Mouse (Mus musculus): ENCODE data around the gene Ubiad1.

The Ubiad1 gene

DNA sequence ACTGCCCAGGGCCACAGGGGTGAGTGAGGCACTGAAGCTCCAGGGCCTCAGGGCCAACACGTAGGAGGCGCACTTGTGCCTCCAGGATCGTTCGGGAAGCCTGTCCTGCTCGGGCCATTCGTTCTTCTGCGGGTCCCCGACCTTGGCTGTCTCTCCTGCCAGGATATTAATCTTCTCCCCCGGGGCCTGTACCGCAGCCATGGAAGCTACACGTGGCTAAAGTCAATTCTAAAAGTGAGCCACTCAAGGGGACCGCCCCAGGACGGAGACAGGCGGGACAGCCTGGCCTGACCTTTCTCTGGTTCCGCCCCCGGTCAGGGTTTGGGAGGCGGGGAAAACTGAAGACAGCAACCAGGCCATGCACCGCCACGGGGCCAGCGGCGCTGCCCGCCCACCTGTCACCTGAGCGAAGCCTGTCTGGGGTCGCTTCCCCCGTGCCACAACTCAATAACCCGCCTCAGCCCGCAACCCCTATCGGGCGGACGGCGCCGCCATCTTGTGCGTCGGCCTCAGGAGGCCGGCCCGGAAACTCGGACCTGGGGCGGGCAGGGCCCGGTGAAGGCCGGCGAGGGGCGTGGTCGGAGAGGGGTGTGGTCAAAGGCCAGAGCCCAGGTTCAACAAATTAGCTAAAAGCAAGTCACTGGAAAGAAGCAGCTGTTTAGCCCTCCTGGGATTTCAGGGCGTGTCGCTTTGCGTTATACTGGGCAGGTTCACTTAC lies at the start of gene Ubiad1:
Gene Ubiad1, minus strand, starts transcription at position 522 of the 718 bp plus-strand sequence.
- peak; percentile 88 to 89 for DNase-seq

DNA sequence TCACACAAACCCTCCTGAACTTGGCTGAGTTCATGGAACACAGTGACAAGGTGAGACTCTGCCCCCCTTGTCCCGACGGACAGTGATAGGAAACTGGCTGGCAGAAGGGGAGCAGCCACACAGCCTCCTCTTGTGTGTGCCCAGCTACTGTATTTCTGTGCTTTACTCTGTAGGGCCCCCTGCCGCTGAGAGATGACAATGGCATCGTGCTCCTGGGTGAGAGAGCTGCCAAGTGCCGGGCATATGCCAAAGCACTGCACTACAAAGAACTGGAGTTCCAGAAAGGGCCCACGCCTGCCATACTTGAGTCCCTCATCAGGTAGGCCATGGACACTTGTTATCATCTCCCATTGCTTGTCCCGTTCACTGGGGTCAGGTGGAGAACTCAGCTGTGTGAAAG lies 46.9 kb upstream of the Ubiad1 start:
- DNase-seq = peak; percentile 72 to 76

DNA sequence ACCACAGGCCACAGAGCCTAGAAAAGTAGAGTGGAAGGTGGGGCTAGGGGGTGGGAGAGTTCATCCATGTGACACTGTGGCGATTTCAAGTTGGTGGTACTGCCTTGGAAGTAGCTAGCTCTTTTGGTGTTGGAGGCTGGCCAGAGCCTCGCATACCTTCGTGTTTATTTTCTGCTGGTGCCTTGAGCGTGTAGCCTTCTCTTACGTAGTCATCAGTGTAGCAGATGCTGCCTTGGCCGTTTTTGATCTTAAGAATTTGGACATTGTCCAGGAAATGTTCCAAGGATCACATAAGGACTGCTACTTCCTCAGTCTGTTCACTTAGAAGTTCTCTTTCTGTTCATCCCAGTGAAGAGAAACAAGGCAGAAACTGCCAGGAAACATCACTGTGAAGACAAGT lies 45.9 kb upstream of the Ubiad1 start:
- peak in 1 of 2 experiments; percentile 16 for DNase-seq

DNA sequence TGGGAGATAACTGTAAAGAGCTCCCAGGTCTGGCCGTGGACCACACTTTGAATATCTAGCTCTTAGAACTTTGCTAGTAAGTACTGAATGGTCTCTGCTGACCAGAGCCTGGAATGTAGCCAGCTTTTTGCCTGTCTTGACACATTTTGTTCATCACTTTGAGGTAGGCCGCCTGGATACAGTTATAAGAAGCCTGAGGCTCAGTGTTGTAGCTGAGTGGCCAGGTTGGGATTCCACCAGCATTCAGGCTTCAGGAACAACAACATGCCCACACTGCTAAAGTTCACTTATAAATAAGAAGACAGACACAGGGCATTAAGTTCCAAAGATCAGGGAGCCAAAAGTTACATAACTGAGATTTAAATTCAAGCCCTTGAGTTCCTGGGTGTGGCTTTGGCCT lies 43.3 kb upstream of the Ubiad1 start:
- DNase-seq = no peak

DNA sequence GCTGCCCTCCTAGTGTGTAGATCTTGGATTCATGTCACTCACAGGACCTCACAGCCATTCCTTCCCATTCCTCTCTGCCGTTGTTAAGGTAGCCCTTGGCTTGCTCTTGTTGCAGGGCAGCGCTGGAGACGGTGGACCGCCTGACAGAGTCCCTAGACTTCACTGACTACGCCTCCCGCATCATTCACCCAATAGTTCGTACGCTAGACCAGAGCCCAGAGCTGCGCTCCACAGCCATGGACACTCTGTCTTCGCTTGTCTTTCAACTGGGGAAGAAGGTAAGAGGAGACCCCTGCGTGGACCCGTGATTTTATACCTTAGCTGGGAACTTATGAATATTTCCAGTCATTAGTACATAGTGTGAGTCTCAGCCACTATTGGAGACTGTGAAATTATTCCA lies 39.9 kb upstream of the Ubiad1 start:
- DNase-seq = no peak

DNA sequence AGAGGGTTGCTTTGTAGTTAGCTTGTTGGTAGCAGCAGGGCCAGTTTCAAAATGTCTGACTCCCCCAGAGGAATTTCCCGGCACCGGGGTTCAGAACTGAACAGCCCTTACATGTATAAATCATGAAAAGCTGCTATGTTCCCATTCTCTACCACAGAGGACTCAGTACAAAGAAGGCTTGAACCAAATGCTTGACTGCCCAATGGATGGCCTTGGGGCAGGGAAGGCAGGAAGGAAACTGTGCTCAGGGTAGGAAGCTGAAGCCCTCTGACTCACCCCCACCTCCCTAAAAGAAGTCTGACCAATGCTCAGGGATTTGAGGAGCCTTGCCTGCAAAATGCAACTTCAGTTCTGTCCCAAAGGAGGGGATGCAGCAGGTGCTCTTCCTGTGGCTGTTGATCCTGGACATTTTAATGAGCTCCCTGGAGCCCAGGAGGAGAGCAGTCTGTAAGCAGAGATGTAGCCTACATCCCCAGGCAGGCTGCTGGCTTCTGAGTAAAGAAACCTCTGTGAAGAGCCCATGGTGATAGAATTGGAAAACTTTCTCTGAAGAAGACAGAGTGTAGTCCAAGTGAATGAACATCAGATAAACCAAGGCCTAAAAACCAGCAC lies 37.1 kb upstream of the Ubiad1 start:
- no peak for DNase-seq

DNA sequence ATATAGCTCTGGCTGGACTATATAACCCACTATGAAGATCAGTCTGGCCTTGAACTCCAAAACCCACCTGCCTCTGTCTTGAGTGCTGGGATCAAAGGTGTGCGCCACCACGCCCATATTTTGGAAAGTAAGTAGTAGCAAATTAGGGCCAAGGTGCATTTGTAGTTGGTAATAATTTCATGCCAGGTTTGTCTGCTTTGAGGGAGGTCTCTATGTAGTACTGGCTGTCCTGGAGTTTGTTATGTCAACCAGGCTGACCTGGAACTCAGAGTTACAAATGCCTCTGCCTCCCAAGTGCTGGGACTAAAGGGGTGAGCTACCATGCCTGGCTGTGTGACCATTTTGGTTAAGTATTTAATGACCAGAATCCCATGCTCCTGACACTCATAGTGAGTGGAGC lies 35.7 kb upstream of the Ubiad1 start:
- DNase-seq = no peak

DNA sequence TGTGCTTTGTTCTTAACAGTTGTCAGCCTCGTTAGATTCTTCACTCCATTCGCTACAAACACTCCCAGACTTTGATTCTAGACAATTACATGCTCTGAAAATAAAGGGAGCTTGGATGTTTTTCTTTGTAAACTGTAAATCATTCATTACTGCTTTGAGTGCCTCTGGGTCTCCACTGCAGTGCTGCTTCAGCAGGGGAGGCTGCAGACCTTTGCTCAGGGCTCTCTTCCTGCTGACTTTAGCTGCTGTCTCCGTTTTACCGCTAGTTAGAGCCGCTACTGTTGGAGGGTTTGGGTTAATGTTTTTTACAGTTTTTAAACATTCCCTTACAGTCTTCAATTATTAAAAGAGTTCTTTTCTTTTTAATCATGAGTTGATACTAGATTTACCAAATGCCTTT lies 28.9 kb upstream of the Ubiad1 start:
- no peak for DNase-seq

DNA sequence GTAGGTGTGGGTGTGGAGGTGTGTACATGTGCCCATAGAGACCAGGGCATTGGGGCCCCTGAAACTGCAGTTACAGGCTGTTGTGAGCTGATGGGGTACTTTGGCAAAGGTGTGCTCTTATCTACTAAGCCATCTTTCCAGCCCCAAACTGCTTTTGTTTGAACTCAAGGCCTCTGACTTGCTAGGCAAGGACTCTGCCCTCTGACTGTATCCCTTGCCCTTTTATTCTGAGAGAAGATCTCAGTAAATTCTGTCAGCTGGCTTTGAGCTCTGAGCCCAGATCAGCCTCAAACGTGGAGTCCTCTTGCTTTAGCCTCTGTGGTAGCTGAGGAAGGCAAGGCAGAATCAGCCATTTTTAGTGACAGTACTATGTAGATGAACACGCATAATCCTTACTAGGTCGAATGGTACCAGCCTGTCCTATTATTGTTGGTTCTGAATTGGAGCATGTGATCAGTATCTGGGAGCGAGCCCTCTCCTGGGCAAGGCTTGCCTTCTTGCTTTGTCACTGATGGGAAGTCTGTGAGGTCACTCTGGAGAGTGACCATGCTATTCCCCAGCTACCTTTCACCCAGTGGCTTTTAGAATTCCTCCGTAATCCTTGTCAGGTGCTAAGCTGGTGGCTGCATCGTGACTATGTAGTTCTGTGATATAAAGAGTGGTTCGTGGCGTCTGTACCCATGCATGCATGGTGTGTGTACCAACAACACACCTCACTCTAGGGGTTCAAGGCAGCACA lies 28.0 kb upstream of the Ubiad1 start:
- DNase-seq = no peak

DNA sequence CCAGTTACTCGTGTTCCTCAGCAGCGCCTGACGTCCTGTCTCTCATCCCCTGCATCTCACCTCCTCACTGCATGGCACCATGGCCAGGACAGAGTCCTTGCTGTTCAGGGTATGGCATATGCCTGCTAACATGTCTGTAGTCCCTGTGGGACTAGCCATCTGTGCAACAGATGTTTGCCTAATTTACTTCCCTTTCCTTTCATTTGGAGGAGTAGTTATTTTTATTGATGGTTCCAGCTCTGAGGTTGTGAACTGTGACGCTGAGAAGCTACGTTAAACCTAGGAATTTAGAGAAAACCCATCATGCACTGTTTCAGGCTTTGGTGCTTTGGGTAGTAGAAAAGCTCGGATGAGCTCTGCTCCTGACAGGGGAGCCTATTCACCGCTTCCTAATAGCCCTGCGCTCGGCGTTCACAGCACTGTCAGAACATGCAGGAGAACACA lies 26.8 kb upstream of the Ubiad1 start:
- DNase-seq = no peak

DNA sequence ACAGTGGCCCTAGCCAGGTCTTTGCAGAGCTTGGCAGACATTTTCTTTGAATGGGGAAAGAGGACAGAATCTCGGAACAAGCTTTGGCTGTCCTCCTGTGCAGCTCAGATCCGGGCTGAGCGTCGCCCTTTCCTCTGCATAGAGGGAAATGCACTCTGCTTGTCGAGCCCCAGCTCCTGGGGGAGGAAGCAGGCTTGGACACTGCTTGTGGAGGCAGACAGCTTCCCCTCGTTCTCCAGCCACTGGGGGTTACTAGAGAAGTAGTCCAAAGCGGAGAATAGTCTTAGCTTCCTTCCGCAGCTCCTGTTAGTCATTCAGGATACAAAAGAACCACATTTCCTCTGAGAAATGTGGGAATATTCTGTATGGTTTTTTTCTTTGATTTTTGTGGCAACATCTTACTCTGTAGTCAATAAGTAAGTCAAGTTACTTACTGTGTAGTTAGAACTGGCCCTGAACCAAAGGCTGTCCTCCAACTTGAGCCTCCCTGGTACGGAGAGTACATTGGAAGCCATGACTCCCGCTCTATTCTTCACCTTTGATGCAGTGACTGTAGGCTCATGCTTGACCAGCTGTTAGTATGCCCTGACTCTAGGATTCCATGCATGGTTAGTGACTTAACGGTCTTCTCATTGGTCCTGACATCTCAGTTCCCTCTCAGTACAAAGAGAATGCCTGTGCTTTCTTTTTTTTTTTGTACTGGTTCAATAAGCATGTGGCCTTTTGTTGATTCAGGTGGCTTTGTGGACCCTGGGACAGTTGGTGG lies 25.1 kb upstream of the Ubiad1 start:
- no peak for DNase-seq

DNA sequence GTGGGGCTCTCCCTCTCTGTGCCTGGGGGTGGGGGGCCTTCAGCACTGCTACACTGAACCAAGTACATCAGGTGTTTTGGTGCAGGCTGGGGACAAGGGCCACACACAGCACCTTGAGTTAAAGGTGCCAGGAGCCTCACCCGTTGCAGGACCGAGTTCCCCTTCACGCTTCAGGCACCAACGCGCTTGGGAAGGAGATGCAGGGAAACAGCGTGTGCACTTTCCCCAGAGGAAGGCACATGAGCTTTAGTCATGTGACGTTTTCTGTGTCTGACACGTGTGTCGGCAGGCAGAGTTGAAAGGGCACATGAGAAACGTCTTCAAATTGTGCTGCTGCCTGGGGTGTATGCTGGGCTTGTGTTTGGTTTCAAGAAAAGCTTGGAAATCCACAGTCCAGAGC lies 23.8 kb upstream of the Ubiad1 start:
- no peak for DNase-seq

DNA sequence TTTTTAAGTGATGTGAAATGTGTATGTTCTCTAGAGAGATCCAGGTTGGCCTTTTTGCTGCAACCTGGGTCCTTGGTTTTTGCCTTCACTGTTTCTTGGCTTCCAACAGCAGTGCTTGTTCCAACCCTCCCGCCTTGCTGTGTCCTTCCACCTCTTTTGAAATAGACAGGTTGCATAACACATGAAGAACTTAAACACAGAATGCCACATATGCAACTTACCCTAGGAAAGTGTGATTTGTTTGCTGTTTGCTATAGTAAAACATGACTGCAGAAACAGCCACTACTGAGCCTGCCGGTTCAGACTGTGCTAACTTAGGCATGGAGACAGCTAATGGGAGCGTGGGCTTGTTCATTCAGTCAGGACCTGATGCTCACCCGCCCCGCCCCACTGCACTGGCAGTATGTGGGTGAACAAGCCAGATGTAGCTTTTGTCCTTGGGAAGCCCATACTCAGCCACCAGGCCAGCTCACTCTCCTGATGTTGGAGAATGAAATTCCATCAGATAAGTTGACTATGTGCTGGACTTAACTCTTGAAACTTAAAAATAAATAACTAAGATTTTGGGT lies 22.0 kb upstream of the Ubiad1 start:
- DNase-seq = no peak

DNA sequence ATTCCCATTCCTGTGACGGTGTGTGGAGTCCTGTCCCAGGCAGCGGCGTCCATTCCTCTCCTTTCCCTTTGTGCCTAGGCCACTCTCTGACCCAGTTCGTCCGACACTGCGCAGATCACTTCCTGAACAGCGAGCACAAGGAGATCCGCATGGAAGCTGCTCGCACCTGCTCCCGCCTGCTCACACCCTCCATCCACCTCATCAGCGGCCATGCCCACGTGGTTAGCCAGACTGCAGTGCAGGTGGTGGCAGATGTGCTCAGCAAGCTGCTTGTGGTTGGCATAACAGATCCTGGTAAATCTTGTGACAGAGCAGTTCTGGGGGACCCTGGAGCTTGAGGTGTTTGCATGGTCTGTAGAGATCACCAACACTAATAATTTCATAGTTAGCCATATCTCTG lies 20.3 kb upstream of the Ubiad1 start:
- DNase-seq = no peak

DNA sequence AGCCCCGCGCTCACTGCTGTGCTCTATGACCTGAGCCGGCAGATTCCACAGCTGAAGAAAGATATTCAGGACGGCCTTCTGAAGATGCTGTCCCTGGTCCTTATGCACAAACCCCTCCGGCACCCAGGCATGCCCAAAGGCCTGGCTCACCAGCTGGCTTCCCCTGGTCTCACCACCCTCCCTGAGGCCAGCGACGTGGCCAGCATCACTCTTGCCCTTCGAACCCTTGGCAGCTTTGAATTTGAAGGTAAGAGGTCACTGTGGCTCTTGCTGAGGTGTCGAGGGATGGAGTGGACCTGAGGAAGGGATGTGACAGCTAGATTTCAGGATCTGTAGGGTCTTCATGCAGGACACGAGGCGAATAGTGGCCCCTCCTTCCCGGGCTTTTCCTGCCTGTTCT lies 19.7 kb upstream of the Ubiad1 start:
- no peak for DNase-seq

DNA sequence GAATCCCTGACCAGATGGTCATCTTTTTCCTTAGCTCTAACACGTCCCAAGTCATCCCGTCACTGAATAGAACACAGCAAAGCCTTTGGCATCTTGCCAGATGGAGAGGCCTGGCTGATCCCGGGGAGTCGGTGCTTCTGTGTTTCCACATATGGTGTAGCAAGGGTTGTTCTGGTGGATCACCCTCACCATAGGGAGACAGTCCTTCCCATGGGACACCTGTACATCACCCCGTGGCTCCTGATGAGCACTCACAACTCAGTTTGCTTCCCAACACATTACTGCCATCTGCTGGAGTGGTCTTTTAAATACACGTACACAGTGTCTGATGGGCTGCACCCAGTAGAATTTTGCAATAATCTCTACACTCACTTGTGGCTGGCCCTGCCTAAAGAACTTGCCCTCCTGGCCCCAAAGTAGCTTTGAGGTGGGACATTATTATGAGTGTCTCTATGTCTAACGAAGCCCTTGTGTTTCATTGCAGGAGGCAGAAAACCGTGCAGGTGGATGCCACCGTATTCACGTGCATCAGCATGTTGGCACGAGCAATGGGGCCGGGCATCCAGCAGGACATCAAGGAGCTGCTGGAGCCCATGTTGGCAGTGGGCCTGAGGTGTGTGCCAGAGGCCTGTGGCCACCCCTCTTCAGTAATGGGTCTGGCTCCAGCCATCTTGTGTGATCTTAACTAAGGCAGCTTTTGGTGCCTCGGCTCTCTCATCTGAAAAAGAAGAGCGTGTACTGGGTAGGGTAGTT lies 18.8 kb upstream of the Ubiad1 start:
- peak; percentile 67 to 77 for DNase-seq

DNA sequence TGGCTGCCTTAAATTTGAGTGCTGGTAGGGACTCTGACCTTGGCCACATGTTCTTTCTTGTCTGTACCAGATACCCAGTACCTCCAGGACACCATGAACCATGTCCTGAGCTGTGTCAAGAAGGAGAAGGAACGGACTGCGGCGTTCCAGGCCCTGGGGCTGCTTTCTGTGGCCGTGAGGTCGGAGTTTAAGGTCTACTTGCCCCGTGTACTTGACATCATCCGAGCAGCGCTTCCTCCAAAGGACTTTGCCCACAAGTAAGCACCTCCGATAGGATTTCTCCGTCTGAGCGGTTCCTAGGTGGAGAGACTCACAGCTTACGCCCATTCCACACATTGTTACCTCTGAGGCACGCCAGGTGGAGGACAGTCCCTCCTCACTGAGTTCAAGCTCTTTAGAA lies 18.1 kb upstream of the Ubiad1 start:
- no peak for DNase-seq

DNA sequence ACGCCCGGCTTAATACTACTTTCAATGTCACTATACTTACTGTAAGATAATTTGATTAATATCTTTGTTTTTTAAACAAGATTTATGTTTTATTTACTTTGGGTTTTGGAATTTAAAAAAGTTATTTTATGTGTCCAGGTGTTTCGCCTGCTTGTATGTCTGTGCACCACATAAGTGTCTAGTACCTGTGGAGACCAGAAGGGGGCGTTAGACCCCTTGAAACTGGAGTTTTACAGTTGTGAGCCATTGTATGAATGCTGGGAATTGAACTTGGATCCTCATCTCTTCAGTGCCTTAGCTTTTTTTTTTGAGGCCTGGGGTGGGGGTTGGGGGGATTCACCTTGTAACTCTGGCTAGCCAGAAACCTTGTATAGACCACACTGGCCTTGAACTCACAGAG lies 17.2 kb upstream of the Ubiad1 start:
- DNase-seq = no peak

DNA sequence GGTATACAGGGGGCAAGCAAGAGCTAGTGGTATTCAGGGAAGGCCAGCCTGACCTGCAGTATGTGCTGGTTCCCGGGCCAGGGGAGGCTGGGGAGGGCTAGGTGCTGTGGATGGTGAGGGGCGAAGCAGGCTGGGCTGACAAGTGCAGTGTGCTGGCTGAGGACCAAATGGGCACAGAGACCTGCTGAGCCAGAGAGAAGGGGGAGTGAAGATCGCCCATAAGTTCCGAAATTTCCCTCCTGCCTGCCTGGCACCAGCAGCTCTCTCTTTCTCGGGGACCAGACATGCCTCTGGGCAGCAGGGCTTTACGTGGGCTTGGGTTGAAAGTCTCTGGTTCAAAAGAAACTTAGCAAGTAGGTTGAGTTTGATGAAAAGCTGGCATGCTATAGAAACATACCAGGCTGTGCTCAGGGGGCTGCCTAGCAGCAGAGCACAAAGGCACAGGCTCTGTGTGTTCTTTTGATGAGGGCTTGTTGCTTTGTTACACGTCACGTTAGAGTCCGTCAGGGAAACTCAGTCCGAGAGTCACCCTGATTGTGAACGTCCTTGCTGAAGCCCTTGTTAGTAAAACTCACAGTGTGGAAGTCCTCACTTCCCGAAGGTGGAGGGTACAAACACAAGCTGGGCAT lies 16.2 kb upstream of the Ubiad1 start:
- peak in 1 of 2 experiments; percentile 25 for DNase-seq

DNA sequence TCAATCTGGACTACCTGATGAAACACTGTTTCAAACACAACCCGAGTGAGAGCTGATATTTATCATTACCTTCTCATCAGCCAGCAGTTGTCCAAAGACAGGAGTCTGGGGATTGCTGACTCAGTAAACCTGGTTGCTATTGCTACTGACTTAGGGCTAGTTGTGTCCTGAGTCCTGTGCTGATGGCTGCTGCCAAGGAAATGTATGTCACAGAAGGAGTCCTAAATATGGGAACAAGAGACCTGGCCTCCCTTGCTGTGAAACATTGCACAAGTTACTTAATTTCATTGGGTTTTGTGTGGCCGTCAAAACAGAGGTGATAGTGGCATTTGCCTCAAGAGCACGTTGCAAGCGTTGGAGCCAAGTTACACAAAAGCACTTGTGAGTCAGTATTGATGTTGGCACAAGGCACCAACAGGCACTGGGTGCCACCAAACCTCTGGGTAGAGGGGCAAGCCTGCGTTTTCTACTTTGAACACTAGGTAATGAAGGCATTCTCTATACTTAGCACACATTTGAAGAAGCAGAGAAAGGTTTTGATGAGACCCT lies 11.0 kb upstream of the Ubiad1 start:
- no peak for DNase-seq

DNA sequence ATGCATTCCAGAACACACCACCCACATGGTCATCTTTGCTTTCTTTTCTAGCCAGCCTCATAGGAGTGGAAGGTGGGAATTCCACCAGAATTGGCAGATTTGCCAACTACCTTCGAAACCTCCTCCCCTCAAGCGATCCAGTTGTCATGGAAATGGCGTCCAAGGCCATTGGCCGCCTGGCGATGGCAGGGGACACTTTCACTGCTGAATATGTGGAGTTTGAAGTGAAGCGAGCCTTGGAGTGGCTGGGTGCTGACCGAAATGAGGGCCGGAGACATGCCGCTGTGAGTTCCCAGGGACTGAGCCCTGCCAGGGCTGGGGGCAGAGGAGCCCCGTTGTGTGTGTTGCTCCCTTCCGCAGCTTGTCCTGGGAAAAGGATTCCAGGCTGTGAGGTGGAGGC lies 9.1 kb upstream of the Ubiad1 start:
- DNase-seq = no peak
